Mouse (Mus musculus) lung, embryonic 14.5 days (tissue): ENCODE measurements at regions not wholly inside any gene's neighbourhood (a gene's known extent, or its start where the extent isn't known, plus 50 kb on each side); places are given as distances from the start of the nearest gene placed in this dataset.

Source experiments
- ATAC-seq: fragments of 200-750 bp; cut with Nextera tagmentation; 2 replicates; pipeline ENCODE4 v1.8.0; 2017; ENCODE audit warnings: mild to moderate bottlenecking, moderate TSS enrichment, moderate library complexity; ENCODE audit not compliant: insufficient read depth
- DNase-seq: peaks from one replicate; pipeline ENCODE4 v3.0.0-alpha.2; 2015
- H3K27ac ChIP-seq: fragments of 300-500 bp; sonication (generic); 2 replicates; pipeline ENCODE4 v1.5.1; 2014; ENCODE audit warnings: low read depth, mild to moderate bottlenecking, moderate library complexity
- H3K27me3 ChIP-seq: fragments of 300-500 bp; sonication (generic); 2 replicates; pipeline ENCODE4 v1.6.1; 2014; ENCODE audit warnings: low read length, control low read depth; ENCODE audit not compliant: insufficient read depth
- H3K36me3 ChIP-seq: fragments of 300-500 bp; sonication (generic); 2 replicates; pipeline ENCODE4 v1.6.1; 2014; ENCODE audit warnings: control low read depth; ENCODE audit not compliant: insufficient read depth
- H3K4me1 ChIP-seq: fragments of 300-500 bp; sonication (generic); 2 replicates; pipeline ENCODE4 v1.6.1; 2014; ENCODE audit warnings: antibody characterized with exemption, control low read depth; ENCODE audit not compliant: insufficient read depth
- H3K4me2 ChIP-seq: fragments of 300-500 bp; sonication (generic); 2 replicates; pipeline ENCODE4 v1.6.1; 2014; ENCODE audit warnings: mild to moderate bottlenecking
- H3K4me3 ChIP-seq: fragments of 300-500 bp; sonication (generic); 2 replicates; pipeline ENCODE4 v1.5.1; 2014; ENCODE audit warnings: low read depth, low read length
- H3K9ac ChIP-seq: fragments of 300-500 bp; sonication (generic); 2 replicates; pipeline ENCODE4 v1.6.1; 2014
- H3K9me3 ChIP-seq: fragments of 300-500 bp; sonication (generic); 2 replicates; pipeline ENCODE4 v1.6.1; 2016; ENCODE audit warnings: low read depth, low read length, control low read depth
- CTCF ChIP-seq: IDR thresholded peaks from 2 replicates; pipeline ENCODE4 v1.5.1; 2016; ENCODE audit warnings: antibody characterized with exemption, low read depth
- WGBS: fragments of 180-500 bp; shearing (Covaris S2); extraction: QIAGEN DNeasy Blood & Tissue Kit; methylation state at CpG from one replicate; pipeline ENCODE4 v1.1.7; 2014; 5-methylcytosine and 5-hydroxymethylcytosine counted together

- WGBS: 70% methylated on average over 6 of the region's 6 CpGs
- no peak overlapping the region for H3K4me3 ChIP-seq
- no peaks in the 10 kb centered on the region for H3K27me3 ChIP-seq
- no peaks in the 10 kb centered on the region for H3K9me3 ChIP-seq
- TF ChIP-seq CTCF: no peak
- no peak overlapping the region for H3K9ac ChIP-seq
- H3K27ac ChIP-seq: no peak overlapping the region
- DNase-seq (no peak), ATAC-seq (no peak)
- H3K4me2 ChIP-seq: no peak overlapping the region
- H3K36me3 ChIP-seq: no peaks in the 10 kb centered on the region
- H3K4me1 ChIP-seq: no peaks in the 10 kb centered on the region
Measured at GRCm38 (mm10) chr9:113488651-113489050, 219.4 kb downstream of the Pdcd6ip start.

- no peak for TF ChIP-seq CTCF
- H3K9me3 ChIP-seq: no peaks in the 10 kb centered on the region
- DNase-seq (no peak), ATAC-seq (no peak)
- no peak overlapping the region for H3K4me3 ChIP-seq
- H3K4me1 ChIP-seq: no peaks in the 10 kb centered on the region
- 85% methylated on average over 6 of the region's 6 CpGs for WGBS
- no peaks in the 10 kb centered on the region for H3K27me3 ChIP-seq
- H3K9ac ChIP-seq: no peak overlapping the region
- no peaks in the 10 kb centered on the region for H3K36me3 ChIP-seq
- H3K4me2 ChIP-seq: no peak overlapping the region
- no peak overlapping the region for H3K27ac ChIP-seq
Measured at GRCm38 (mm10) chr9:113486494-113487081, 221.5 kb downstream of the Pdcd6ip start.

GRCm38 (mm10) chr9:113479897-113480296 is 228.2 kb downstream of the Pdcd6ip start:
- Histone ChIP-seq H3K9me3 (no peaks in the 10 kb centered on the region), H3K4me1 (no peaks in the 10 kb centered on the region), H3K9ac (no peak overlapping the region), H3K4me3 (no peak overlapping the region), H3K27ac (no peak overlapping the region), H3K27me3 (no peaks in the 10 kb centered on the region), H3K36me3 (no peaks in the 10 kb centered on the region), H3K4me2 (no peak overlapping the region)
- TF ChIP-seq CTCF: no peak
- ATAC-seq (no peak), DNase-seq (no peak)
- 79% methylated on average over 3 of the region's 3 CpGs for WGBS

- Histone ChIP-seq H3K9ac (no peak overlapping the region), H3K27ac (no peak overlapping the region), H3K4me2 (no peak overlapping the region), H3K4me3 (no peak overlapping the region), H3K36me3 (no peaks in the 10 kb centered on the region), H3K4me1 (no peaks in the 10 kb centered on the region), H3K9me3 (no peaks in the 10 kb centered on the region), H3K27me3 (no peaks in the 10 kb centered on the region)
- ATAC-seq (no peak), DNase-seq (no peak)
- no peak for TF ChIP-seq CTCF
- 87% methylated on average over 1 of the region's 1 CpGs for WGBS
Measured at GRCm38 (mm10) chr9:113478761-113479265, 229.2 kb downstream of the Pdcd6ip start.

- ATAC-seq (no peak), DNase-seq (no peak)
- no peak overlapping the region for H3K4me2 ChIP-seq
- H3K36me3 ChIP-seq: no peaks in the 10 kb centered on the region
- no peak overlapping the region for H3K9ac ChIP-seq
- no peaks in the 10 kb centered on the region for H3K4me1 ChIP-seq
- no peak overlapping the region for H3K27ac ChIP-seq
- H3K9me3 ChIP-seq: no peaks in the 10 kb centered on the region
- WGBS: 80% methylated on average over 6 of the region's 6 CpGs
- no peak for TF ChIP-seq CTCF
- no peaks in the 10 kb centered on the region for H3K27me3 ChIP-seq
- H3K4me3 ChIP-seq: no peak overlapping the region
Measured at GRCm38 (mm10) chr9:113471781-113472180, 236.3 kb downstream of the Pdcd6ip start.

GRCm38 (mm10) chr9:113462888-113463287 is 245.2 kb downstream of the Pdcd6ip start:
- H3K27me3 ChIP-seq: no peaks in the 10 kb centered on the region
- no peak for ATAC-seq
- 49% methylated on average over 2 of the region's 2 CpGs for WGBS
- H3K4me2 ChIP-seq: no peak overlapping the region
- H3K36me3 ChIP-seq: no peaks in the 10 kb centered on the region
- H3K4me1 ChIP-seq: no peaks in the 10 kb centered on the region
- no peak overlapping the region for H3K9ac ChIP-seq
- no peak for TF ChIP-seq CTCF
- no peak overlapping the region for H3K27ac ChIP-seq
- H3K4me3 ChIP-seq: no peak overlapping the region
- H3K9me3 ChIP-seq: no peaks in the 10 kb centered on the region
- DNase-seq: no peak

- TF ChIP-seq CTCF: no peak
- H3K9me3 ChIP-seq: no peaks in the 10 kb centered on the region
- no peak overlapping the region for H3K4me2 ChIP-seq
- no peak overlapping the region for H3K4me3 ChIP-seq
- H3K36me3 ChIP-seq: no peaks in the 10 kb centered on the region
- H3K4me1 ChIP-seq: no peaks in the 10 kb centered on the region
- WGBS: 79% methylated on average over 1 of the region's 1 CpGs
- DNase-seq (no peak), ATAC-seq (no peak; the same call in 1 of the 2 replicates)
- H3K27me3 ChIP-seq: no peaks in the 10 kb centered on the region
- H3K27ac ChIP-seq: no peak overlapping the region
- H3K9ac ChIP-seq: no peak overlapping the region
Measured at GRCm38 (mm10) chr9:113462267-113462887, 245.7 kb downstream of the Pdcd6ip start.
